Mouse (Mus musculus) left cerebral cortex, adult 9 months (tissue): Measurements from ENCODE around the gene Agpat3.
A peak's percentile ranks its signal among the peaks of the same experiment; 100 is the strongest.

Experiments
- DNase-seq, 2 experiments: peaks; one replicate each; pipeline ENCODE4 v3.0.0; 2022; ENCODE audit warnings: low spot score in 2 of 2

The Agpat3 gene

DNA sequence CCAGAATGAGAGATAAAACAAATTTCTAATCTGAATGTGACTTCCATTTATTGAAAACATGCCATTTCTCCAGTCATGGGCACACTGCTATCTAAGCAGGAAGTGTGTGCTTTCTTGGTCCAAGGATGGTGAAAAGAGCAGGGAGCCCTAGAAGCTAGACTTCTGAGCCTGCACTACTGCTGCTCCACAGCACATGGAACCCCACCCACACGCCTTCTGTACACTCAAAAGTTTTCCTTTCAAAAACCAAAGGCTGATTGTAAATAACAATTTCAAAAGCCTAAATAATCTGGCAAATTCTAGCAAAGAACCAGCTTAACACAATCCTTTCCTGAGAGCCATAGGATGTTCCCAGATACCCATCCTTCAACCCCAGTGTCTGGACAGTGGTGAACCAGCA, 132.8 kb downstream of the Agpat3 start:
- DNase-seq: peak in 1 of 2 experiments; percentile 44
